Mouse (Mus musculus): ENCODE data around the gene Krt27.

The Krt27 gene

GRCm38 (mm10) chr11:99322851-99323250 is 28.1 kb downstream of the Krt27 start, which contains the start of gene Krt25:
TSS of gene Krt25 (minus strand) at chr11:99322951.
- no peak for DNase-seq (ENCODE audit: low spot score)

- no peak for DNase-seq (ENCODE audit: low spot score)
Observed at GRCm38 (mm10) chr11:99321094-99321493, 29.8 kb downstream of the Krt27 start.

GRCm38 (mm10) chr11:99319127-99319526 is 31.8 kb downstream of the Krt27 start:
- DNase-seq (ENCODE audit: low spot score): no peak

GRCm38 (mm10) chr11:99316543-99316942 is 34.4 kb downstream of the Krt27 start:
- no peak for DNase-seq (ENCODE audit: low spot score)

GRCm38 (mm10) chr11:99314594-99314993 is 36.3 kb downstream of the Krt27 start:
- no peak for DNase-seq (ENCODE audit: low spot score)

- no peak for DNase-seq (ENCODE audit: low spot score)
Observed at GRCm38 (mm10) chr11:99310882-99311281, 40.0 kb downstream of the Krt27 start.

- DNase-seq (ENCODE audit: low spot score): peak; percentile 21
Observed at GRCm38 (mm10) chr11:99307579-99307978, 43.3 kb downstream of the Krt27 start.
